Mouse (Mus musculus): Measurements from ENCODE around the gene Gm20741. TPM values are rescaled to one million over a fixed set of nuclear protein-coding genes. Genes with fewer than 3 reads are reported as not detected.

Gm20741 gene
- not detected in 2 replicates for polyA plus RNA-seq (2015; fragmentation: Nextera tagmentation; extraction: Ambion mirVana)

DNA sequence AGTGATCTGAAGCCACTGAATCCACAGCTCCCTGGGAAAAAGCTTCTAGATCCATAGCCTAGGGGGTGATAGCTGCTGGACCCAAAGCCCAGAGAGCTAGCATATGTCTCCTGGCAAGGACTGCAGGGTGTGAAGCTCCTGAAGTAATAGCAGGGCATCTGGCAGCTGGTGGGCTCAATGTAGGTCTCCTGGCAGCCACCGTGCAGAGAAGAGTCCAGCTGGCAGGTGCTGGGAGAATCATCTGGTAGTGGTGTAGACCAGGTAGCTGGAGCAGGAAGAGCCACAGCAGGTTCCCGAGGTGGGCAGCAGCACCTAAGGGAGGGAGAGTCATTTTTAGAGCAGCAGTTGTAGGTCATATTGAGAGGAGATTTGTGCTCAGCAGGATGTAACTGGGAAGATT is at the start of gene Gm20741:
Gm20741 (minus strand) TSS at position 394 of the 400 bp plus-strand sequence.
- TF ChIP-seq CTCF (IDR thresholded peaks at IDR 0.05; ENCODE audit: low read depth): no peak
- ATAC-seq (replicated peaks; ENCODE audit: low FRiP score, low read depth): no peak

DNA sequence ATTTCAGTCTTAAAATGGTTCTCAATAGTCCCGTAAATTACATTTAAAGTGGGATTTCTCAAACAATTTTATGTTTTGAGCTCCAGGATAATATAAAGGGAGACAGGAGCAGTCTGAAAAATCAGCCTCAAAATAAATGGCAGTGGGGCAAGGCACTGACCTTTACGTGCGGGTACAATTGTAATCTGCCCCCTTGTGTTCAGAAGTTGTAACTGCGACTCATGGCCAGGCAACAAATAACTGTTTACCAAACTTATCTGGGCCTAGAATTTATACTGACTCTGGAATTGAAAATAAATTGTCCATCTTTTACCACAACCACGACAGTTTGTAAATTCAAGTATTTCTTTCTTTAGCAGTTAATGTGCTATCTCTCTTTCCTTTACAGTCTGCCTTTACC is 39.4 kb upstream of the Gm20741 start:
- no peaks in the 10 kb centered on the region for H3K27me3 ChIP-seq (ENCODE audit: insufficient read depth, low read length)
- DNase-seq (ENCODE audit: low spot score): peak; percentile 33
- H3K36me3 ChIP-seq (ENCODE audit: insufficient read depth, low read length): no peaks in the 10 kb centered on the region
- no peaks in the 10 kb centered on the region for H3K4me1 ChIP-seq (replicated peaks; ENCODE audit: insufficient read depth, low read length)
- no peaks in the 10 kb centered on the region for H3K9me3 ChIP-seq (replicated peaks; ENCODE audit: low read length)
- no peak overlapping the region for H3K4me3 ChIP-seq (replicated peaks; ENCODE audit: low read depth, low read length)
- no peak overlapping the region for H3K9ac ChIP-seq (ENCODE audit: low read depth, low read length)
- no peak overlapping the region for H3K4me2 ChIP-seq (ENCODE audit: low read length)
- ATAC-seq (replicated peaks; ENCODE audit: low FRiP score, low read depth): no peak
- WGBS: 14% methylated on average over 5 of the region's 5 CpGs
- no peak overlapping the region for H3K27ac ChIP-seq
- TF ChIP-seq CTCF (IDR thresholded peaks at IDR 0.05; ENCODE audit: low read depth): peak; percentile 83

More for the DNA sequence above, at the start of gene Gm20741:
- no peaks in the 10 kb centered on the region for H3K9me3 ChIP-seq (replicated peaks; ENCODE audit: low read length)
- no peak within 1 kb of the TSS for H3K9ac ChIP-seq (ENCODE audit: low read depth, low read length)
- H3K4me2 ChIP-seq (ENCODE audit: low read length): no peak within 1 kb of the TSS
- no peaks in the 10 kb centered on the region for H3K36me3 ChIP-seq (ENCODE audit: insufficient read depth, low read length)
- H3K4me3 ChIP-seq (replicated peaks; ENCODE audit: low read depth, low read length): no peak within 1 kb of the TSS
- no peaks in the 10 kb centered on the region for H3K27me3 ChIP-seq (ENCODE audit: insufficient read depth, low read length)
- 76% methylated on average over 2 of the region's 2 CpGs for WGBS
- DNase-seq (ENCODE audit: low spot score): no peak
- no peak within 1 kb of the TSS for H3K27ac ChIP-seq
- H3K4me1 ChIP-seq (replicated peaks; ENCODE audit: insufficient read depth, low read length): no peaks in the 10 kb centered on the region

DNA sequence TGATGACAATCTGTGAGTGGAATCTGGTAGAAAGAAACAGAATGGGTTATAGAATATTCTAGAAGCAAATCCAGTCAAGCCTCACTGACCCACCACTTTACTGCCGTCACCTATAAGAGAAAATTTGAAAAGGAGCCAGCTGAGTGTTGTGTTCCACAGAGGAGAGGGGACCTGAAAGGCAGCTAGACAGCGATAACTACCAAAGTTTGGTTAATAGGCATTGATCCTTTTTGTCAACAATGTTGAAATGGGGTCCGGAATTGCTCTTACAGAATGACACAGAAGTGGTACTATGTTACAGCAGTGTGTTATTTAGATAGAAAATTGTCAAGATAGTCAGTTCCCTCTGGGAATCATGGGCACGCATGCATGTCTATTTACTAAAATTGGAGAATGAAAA is 36.5 kb upstream of the Gm20741 start:
- H3K9ac ChIP-seq (ENCODE audit: low read depth, low read length): no peak overlapping the region
- ATAC-seq (replicated peaks; ENCODE audit: low FRiP score, low read depth): no peak
- no peak overlapping the region for H3K27ac ChIP-seq
- no peak for TF ChIP-seq CTCF (IDR thresholded peaks at IDR 0.05; ENCODE audit: low read depth)
- no peak overlapping the region for H3K4me3 ChIP-seq (replicated peaks; ENCODE audit: low read depth, low read length)
- no peaks in the 10 kb centered on the region for H3K27me3 ChIP-seq (ENCODE audit: insufficient read depth, low read length)
- H3K36me3 ChIP-seq (ENCODE audit: insufficient read depth, low read length): no peaks in the 10 kb centered on the region
- no peak overlapping the region for H3K4me2 ChIP-seq (ENCODE audit: low read length)
- no peaks in the 10 kb centered on the region for H3K4me1 ChIP-seq (replicated peaks; ENCODE audit: insufficient read depth, low read length)
- H3K9me3 ChIP-seq (replicated peaks; ENCODE audit: low read length): no peaks in the 10 kb centered on the region
- DNase-seq (ENCODE audit: low spot score): no peak
- WGBS: 87% methylated on average over 4 of the region's 4 CpGs

GRCm38 (mm10) chr16:88847363-88847762 is 35.3 kb upstream of the Gm20741 start:
- no peaks in the 10 kb centered on the region for H3K4me1 ChIP-seq (replicated peaks; ENCODE audit: insufficient read depth, low read length)
- H3K27me3 ChIP-seq (ENCODE audit: insufficient read depth, low read length): no peaks in the 10 kb centered on the region
- TF ChIP-seq CTCF (IDR thresholded peaks at IDR 0.05; ENCODE audit: low read depth): no peak
- 78% methylated on average over 1 of the region's 1 CpGs for WGBS
- H3K36me3 ChIP-seq (ENCODE audit: insufficient read depth, low read length): no peaks in the 10 kb centered on the region
- H3K9me3 ChIP-seq (replicated peaks; ENCODE audit: low read length): no peaks in the 10 kb centered on the region
- H3K4me3 ChIP-seq (replicated peaks; ENCODE audit: low read depth, low read length): no peak overlapping the region
- no peak overlapping the region for H3K9ac ChIP-seq (ENCODE audit: low read depth, low read length)
- H3K27ac ChIP-seq: no peak overlapping the region
- DNase-seq (ENCODE audit: low spot score) (peak; percentile 9), ATAC-seq (replicated peaks; ENCODE audit: low FRiP score, low read depth) (no peak; the same call in 1 of the 2 replicates)
- no peak overlapping the region for H3K4me2 ChIP-seq (ENCODE audit: low read length)

GRCm38 (mm10) chr16:88826978-88827377 is 15.0 kb upstream of the Gm20741 start:
- no peak for ATAC-seq (replicated peaks; ENCODE audit: low FRiP score, low read depth)
- no peak for TF ChIP-seq CTCF (IDR thresholded peaks at IDR 0.05; ENCODE audit: low read depth)
- Histone ChIP-seq H3K4me2 (ENCODE audit: low read length) (no peak overlapping the region), H3K27me3 (ENCODE audit: insufficient read depth, low read length) (no peaks in the 10 kb centered on the region), H3K9me3 (replicated peaks; ENCODE audit: low read length) (no peaks in the 10 kb centered on the region), H3K36me3 (ENCODE audit: insufficient read depth, low read length) (no peaks in the 10 kb centered on the region), H3K4me3 (replicated peaks; ENCODE audit: low read depth, low read length) (no peak overlapping the region), H3K9ac (ENCODE audit: low read depth, low read length) (no peak overlapping the region), H3K4me1 (replicated peaks; ENCODE audit: insufficient read depth, low read length) (no peaks in the 10 kb centered on the region), H3K27ac (no peak overlapping the region)
- no peak for DNase-seq (ENCODE audit: low spot score)
- 32% methylated on average over 3 of the region's 3 CpGs for WGBS

DNA sequence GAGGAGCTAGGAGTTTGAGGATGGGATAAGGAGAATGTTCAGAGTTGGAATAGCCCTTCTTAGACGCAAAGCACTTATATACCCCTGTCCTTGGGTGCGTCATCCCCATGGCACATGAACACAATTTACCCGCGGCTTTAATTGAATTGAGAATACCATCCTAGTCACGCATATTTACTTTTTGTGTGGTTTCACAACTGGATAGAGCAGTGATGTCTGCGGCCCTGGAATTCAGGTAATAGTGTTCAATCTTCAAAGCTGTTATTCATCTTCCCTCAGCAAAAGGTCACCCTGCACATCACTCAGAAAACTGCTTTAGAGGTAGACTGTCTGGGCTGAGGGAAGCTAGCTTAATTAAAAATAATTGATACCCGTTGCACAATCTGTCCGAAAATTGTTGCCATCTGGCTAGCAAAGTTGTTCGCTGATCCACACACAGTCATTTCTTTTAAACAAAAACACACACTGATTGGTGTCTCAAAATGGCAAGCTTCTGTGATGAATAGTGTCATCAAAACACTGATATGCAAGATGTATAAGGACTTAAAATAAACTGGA is 14.2 kb upstream of the Gm20741 start, which contains the start of gene Krtap14:
Krtap14 (minus strand) TSS at position 51 of the 558 bp plus-strand sequence.
- no peak for TF ChIP-seq CTCF (IDR thresholded peaks at IDR 0.05; ENCODE audit: low read depth)
- no peak within 1 kb of the TSS for H3K27ac ChIP-seq
- H3K9me3 ChIP-seq (replicated peaks; ENCODE audit: low read length): no peaks in the 10 kb centered on the region
- no peak within 1 kb of the TSS for H3K9ac ChIP-seq (ENCODE audit: low read depth, low read length)
- H3K27me3 ChIP-seq (ENCODE audit: insufficient read depth, low read length): no peaks in the 10 kb centered on the region
- no peaks in the 10 kb centered on the region for H3K4me1 ChIP-seq (replicated peaks; ENCODE audit: insufficient read depth, low read length)
- no peak for ATAC-seq (replicated peaks; ENCODE audit: low FRiP score, low read depth)
- H3K4me3 ChIP-seq (replicated peaks; ENCODE audit: low read depth, low read length): no peak within 1 kb of the TSS
- no peak within 1 kb of the TSS for H3K4me2 ChIP-seq (ENCODE audit: low read length)
- no peaks in the 10 kb centered on the region for H3K36me3 ChIP-seq (ENCODE audit: insufficient read depth, low read length)
- 88% methylated on average over 9 of the region's 9 CpGs for WGBS
- DNase-seq (ENCODE audit: low spot score): no peak

GRCm38 (mm10) chr16:88823736-88824135 is 11.7 kb upstream of the Gm20741 start:
- DNase-seq (ENCODE audit: low spot score) (peak; percentile 49), ATAC-seq (replicated peaks; ENCODE audit: low FRiP score, low read depth) (no peak)
- no peaks in the 10 kb centered on the region for H3K36me3 ChIP-seq (ENCODE audit: insufficient read depth, low read length)
- no peaks in the 10 kb centered on the region for H3K9me3 ChIP-seq (replicated peaks; ENCODE audit: low read length)
- H3K27me3 ChIP-seq (ENCODE audit: insufficient read depth, low read length): no peaks in the 10 kb centered on the region
- 81% methylated on average over 3 of the region's 3 CpGs for WGBS
- no peak overlapping the region for H3K4me2 ChIP-seq (ENCODE audit: low read length)
- H3K27ac ChIP-seq: no peak overlapping the region
- no peak overlapping the region for H3K4me3 ChIP-seq (replicated peaks; ENCODE audit: low read depth, low read length)
- TF ChIP-seq CTCF (IDR thresholded peaks at IDR 0.05; ENCODE audit: low read depth): peak; percentile 74
- no peaks in the 10 kb centered on the region for H3K4me1 ChIP-seq (replicated peaks; ENCODE audit: insufficient read depth, low read length)
- no peak overlapping the region for H3K9ac ChIP-seq (ENCODE audit: low read depth, low read length)

Data from kidney, postnatal 0 days (tissue).